Mouse (Mus musculus): ENCODE measurements around the gene Clcn5.

Gene Clcn5

DNA sequence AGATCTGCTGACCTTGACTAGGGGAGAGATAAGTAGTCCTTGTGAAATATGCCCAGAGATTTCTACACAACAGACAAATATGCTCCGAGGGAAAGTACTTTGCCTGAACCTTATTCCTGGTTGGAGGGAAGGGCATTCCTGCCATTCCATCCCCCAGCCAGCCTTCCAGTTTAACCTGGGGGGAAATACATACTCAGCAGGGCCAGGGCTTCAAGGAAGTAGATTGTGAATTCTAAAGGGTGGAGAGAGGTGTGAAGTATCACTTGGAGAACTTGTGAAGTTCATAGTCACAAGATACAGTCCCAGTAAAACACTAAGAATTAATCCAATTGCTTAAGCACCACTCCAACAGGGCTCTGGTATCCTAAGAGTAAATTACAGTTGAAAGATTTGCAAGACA, 121.3 kb downstream of the Clcn5 start:
- peak; percentile 2 for DNase-seq (ENCODE audit: low read depth, low spot score)

DNA sequence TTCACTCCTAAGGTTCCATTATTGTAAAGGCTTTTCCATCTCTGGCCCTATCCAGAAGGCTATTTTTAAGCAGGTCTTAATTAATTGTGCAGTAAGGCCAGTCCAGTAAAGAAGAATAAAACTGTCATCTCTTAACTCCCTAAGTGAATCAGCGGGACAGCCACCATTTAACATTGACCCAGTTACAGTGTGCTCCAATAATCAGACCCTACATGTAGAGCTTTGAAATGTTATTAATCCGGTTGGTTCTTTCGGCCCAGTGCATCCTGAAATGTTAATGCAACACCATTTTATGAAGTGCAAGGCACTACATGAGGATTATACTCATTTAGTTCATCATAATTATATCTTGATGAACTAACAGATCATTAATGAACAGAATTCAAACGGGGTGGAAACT, 128.3 kb downstream of the Clcn5 start:
- DNase-seq (ENCODE audit: low read depth, low spot score), result no peak

DNA sequence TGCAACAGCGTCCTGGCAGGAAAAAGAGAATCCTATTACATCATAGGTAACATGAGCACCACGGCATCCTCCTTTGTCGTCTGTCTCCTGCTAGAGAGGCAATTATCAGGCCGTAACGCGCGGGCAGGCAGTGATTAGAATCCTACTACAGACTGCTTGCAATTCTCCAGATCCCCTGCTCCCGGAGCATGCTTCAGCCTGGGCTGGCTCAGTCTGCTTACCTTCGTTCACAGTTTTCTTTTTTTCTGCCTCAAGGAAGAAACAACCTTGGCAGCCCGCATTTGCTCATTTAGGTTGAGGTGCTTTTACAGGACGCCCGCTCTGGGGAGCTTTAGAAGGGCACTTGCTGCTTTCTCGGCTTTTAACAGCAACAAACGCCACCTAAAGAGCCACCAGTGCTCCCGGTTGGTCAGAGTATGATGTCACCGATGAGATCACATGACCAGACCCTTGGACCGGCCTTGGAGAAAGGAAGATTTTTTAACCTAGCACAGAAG, 130.8 kb downstream of the Clcn5 start:
- DNase-seq (ENCODE audit: low read depth, low spot score), result peak; percentile 57

DNA sequence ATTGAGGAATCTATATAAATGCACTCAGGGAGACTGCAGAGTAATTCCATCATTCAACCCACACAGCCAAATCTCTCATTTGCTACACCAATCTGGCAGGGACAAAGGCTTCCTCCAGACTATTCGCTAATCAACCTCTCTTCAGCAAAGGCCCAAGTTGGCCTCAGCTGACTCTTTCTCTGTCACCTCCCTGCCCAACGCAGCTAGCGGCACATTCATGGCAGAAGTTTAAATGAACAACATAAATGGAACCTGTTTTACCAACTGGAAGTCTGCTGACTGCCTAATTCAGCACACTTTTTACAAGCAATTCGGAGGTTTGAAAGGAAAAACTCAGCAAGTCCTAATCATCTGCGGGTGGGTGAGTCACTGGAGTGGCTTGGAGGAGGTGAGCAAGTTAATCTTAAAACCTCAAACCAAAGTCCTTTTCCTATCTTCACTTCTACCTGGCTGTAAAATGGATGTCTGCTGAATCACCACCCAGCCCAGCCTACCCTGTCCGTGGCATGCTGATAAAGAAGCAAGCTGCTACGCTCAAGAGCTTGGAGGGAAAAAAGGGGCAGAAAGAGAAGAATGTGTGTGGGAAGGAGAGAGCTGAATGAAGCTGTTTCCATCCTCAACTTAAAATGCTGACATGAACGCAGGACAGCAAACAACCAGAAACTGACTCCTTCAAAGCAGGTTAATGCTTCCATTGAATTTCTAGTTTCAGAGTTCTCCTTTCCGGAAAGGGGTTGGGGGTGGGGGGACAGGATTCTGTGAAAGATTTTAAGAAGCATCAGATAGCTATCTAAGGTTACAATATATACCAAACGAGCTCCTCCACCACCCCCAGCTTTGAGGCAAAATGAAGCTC, 131.5 kb downstream of the Clcn5 start:
- no peak for DNase-seq (ENCODE audit: low read depth, low spot score)

DNA sequence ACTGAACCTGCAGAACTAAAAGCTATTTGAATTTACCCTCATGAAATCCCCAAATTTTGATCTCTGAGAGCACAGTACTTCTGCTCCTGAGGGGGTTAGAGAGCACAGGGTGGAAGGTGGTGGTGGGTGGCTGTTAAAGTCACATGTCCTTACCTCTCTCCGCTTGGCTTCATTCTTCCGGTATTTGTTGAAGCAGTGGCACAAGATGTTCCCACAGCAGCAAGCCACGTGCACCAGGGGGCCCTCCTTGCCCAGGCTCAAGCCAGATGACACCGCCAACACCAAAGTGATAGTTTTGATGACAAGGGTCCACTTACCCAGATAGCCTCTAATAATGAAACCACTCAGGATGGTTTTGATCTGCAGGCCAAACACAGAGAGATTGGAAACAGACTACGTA, 149.0 kb downstream of the Clcn5 start:
- no peak for DNase-seq (ENCODE audit: low read depth, low spot score)

DNA sequence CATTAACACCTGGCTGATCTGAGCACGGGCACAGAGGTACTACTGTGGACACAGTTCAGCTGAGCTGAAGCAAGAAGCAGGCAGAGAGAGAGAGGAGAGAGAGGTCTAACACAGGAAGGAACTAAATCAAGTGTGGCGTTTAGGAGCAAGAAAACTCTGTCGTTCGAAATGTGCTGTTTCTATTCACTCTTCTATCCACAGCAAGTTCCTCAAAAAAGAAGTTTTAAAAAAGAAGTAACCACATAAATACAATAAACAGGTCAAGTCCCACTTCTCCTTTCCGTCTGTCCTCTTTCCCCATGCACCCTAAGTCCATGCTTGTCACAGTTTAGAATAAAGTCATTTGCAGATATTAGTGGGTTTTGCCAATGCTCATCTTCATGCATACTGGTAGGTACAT, 150.4 kb downstream of the Clcn5 start:
- DNase-seq (ENCODE audit: low read depth, low spot score), result no peak

DNA sequence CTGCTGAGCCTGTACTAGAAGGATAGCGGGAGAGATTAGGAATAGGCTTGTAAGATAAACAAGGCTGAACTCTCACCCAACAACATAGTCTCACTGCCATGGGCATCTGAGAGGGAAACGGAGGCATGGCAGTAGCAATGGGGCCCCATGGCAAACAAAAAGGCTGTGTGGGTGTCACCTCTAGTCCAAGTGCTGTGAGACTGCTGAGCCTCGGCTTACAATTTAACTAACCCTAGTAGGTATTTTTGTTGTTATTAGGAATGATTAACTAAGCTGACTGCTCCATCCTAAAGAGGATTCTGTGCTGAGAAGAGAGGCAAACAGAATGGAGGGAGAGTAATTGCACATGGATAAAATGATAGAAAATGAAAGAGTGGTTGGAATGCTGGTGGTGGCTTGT, 161.2 kb downstream of the Clcn5 start:
- DNase-seq (ENCODE audit: low read depth, low spot score), result no peak

DNA sequence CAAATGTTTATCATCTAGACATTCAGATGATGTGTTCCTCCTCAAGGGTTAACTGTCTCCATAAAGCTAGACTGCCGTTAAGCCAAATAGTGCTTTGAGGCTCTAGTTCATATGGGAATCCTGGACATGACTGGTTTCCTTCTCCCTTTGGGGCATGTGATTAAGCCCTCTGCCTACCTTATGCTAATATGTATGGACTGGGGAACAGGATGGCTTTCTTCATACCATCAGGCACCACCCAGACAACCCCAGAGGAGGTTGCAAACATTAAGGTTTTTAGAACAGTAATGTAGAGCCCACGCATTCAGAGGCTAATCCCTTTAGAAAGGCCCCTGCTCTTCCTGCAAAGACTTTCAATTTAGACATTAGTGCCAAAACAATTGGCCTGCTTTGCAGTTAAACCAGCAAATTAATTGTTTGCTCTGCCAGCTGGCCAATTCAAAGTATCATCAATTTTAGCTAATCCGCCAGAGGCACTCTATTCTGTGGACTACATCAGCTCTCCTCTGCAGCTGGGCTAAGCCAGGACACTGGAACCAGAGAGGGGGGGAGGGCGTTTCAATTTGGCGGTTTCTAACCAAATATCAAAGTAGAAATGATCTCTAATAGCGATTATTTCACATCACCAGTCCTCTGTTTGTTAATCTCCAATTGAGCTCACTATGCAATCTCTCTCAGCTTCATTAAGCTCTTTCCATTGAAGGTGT, 163.0 kb downstream of the Clcn5 start:
- DNase-seq (ENCODE audit: low read depth, low spot score), result no peak

DNA sequence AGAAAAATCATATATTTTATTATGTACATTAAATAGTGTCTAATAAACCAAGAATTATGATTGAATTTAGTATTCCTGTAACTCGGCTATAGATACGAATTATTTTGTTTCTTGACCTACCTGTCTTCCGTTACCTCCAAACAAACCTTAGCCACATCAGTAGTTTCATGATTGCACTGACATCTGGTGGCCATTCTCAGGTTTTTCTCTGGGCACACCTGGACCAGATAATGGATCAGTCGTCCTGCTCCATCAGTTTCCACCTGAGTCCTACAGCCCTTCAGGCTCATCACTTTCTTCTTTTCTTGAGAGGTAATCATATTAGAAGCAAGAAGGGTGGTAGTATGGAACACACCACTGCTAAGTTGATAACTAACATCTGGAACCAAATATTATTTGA, 169.0 kb downstream of the Clcn5 start:
- DNase-seq (ENCODE audit: low read depth, low spot score), result peak; percentile 2

DNA sequence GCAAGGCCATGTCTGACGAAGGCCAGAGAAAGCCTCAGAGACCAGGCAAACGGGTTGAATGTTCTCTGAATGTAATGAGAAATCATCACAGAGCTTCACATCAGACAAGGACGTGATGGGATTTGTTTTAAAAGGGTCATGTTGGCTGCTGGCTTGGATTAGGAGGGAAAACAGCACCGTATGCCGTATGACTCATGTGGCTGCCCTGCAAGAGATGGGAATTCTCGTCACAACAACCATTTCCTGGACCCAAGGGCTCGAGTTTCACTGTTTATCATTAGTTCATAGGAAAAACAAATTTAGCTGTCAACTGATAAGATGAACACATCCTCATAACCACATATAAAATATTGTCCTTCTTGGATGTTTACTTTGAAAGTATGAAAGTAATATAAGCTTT, 173.0 kb downstream of the Clcn5 start:
- DNase-seq (ENCODE audit: low read depth, low spot score), result no peak

DNA sequence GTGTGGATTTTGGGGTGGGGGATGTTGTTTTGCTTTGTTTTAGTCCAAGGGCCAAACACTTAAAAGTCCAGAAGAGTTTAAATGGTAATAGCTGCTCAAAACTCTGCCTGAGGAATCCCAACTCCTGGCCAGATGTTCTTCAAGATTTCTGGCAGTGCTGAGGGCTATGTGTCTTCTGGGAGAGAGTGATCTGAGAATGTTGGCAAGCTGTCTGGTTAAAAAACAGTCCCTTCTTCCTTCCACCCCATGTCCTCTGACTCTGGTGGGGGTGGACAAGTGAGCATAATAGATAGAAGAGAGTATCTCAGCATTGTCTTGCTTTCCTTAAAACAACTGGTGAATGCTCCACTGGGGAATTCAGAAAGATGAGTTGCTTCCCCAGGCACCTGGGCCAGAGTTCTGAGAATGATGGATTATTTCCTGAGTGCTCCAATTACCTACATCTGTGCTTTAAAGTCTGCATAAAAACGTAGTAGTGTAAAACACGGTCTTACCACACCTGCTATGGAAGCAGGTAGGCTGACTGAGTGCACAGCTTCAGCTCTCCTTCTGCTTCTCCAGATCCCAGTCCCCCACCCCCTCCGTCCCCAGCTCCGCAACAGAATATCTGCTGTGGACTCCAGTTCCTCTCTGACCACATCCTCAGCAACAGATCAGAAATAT, 197.4 kb downstream of the Clcn5 start:
- DNase-seq (ENCODE audit: low read depth, low spot score), result no peak

DNA sequence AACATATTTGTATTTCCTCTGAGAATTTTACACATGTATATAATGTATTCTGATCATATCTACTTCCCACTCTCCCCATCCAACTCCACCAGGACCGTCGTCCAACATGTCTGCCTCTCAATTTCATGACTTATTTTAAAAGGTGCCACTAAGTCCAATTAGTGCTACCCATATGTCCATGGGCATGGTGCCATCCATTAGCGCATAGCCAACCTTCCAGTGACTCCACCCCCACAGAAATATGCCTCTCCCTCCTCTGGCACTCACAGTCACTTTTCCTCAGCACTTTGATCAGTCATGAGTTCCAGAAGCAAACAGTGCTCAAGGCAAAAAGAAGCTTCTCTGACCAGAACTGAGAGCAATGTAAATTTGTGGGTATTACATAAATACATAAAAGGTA, 204.3 kb downstream of the Clcn5 start:
- DNase-seq (ENCODE audit: low read depth, low spot score), result no peak
